Mouse (Mus musculus): ENCODE measurements at regions not wholly inside any gene's neighbourhood (a gene's known extent, or its start where the extent isn't known, plus 50 kb on each side); places are given as distances from the start of the nearest gene placed in this dataset.

GRCm38 (mm10) chr10:39280366-39281000 is 88.2 kb upstream of the Fyn start:
- TF ChIP-seq CTCF (IDR thresholded peaks at IDR 0.05; ENCODE audit: low read depth): no peak
- TF ChIP-seq EP300 (IDR thresholded peaks at IDR 0.05; ENCODE audit: low read depth): no peak

Measured in heart, postnatal 0 days (tissue).